Mouse (Mus musculus) C3H10T1/2 (cell line): ENCODE results near the gene Cfap52. TPM values are rescaled to one million over a fixed set of nuclear protein-coding genes. Genes with fewer than 3 reads are reported as not detected.

Source experiments
- polyA plus RNA-seq, 2 experiments: library from polyadenylated mRNA; unstranded; fragments of >200 nt; fragmentation: generic; extraction: Trizol; gene quantifications; one replicate each; pipeline ENCODE4 v1.2.1; 2012; ENCODE audit warnings: missing spikeins in 2 of 2

Gene Cfap52
- under 1 TPM in 1 of 2 experiments, not detected in 1; 0.08 TPM for polyA plus RNA-seq

DNA sequence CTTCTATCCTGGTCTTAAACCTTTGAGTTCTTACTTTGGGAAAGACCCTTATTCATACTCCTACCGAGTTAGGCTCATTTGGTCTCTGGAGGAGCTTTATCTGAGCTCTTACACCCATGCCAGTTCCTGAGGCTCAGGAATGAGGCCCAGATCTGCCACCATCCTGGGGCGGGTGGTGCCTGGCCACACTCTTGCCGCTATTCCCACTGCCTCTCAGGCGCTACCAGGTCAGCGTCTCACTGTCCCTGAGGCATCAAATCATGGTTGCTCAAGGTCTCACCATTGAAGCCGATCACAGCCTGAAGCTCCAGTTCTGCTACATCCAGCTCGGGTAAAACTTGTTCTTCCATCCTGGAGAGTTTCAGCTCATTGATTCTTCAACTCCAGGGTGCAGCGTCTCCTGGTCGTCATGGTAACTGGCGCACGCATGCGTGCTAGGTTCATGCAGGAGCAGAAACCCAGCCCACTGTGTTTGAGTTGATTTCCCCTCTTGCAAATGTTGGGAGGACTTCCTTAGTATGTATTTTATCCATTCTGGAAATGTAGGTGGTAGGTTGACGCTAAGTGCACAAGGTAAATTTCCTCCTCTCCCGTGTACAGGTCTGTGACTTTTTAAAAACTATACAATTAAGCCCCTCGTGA is at the start of gene Cfap52:
Gene Cfap52, minus strand, starts transcription at position 410 of the 642 bp plus-strand sequence.

DNA sequence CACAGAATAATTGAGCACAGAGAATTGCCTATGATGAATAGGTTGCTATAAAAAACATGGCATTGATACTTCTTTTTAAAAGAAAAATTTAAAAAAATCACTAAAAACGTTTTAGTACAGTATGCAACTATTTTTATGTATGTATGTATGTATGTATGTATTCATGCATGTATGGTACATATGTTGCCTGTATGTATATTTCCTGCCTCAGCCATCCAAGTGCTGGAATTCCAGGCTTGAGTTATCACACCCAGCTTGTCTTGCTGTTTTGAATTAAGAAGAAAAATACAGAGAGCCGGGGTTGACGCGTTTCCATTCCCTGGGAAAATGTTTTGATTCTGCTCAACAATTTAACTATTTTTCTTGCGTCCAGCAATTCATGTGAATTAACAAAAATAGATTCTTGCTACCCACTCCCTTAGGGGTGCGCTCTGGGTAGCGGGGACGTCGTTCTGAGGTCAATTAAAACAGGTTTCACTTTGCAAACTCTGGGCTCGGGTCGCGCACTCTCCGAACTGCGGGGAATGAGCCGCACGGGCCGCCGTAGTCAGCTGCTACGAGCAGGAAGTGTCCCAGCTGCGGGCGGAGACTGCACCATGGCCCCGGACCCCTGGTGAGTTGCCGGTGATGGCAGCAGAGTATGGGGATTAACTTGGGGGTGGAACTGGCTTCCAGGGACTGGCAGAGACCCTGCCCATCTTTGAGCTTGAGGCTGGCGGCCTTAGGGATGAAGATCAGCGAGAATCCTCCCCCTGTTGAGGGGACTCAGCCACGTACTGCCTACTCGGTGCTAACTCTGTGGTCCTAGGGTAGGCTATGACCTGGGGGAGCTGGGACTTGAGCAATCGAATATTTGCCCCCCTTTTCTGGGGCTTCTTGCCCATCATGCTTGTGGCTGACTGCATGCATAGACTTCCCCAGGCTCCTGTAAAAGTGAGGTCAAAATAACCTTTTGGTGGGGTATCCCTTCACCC is 741 bp upstream of the Cfap52 start, which contains the start of gene Stx8:
Gene Stx8, plus strand, starts transcription at position 289 of the 974 bp plus-strand sequence.

DNA sequence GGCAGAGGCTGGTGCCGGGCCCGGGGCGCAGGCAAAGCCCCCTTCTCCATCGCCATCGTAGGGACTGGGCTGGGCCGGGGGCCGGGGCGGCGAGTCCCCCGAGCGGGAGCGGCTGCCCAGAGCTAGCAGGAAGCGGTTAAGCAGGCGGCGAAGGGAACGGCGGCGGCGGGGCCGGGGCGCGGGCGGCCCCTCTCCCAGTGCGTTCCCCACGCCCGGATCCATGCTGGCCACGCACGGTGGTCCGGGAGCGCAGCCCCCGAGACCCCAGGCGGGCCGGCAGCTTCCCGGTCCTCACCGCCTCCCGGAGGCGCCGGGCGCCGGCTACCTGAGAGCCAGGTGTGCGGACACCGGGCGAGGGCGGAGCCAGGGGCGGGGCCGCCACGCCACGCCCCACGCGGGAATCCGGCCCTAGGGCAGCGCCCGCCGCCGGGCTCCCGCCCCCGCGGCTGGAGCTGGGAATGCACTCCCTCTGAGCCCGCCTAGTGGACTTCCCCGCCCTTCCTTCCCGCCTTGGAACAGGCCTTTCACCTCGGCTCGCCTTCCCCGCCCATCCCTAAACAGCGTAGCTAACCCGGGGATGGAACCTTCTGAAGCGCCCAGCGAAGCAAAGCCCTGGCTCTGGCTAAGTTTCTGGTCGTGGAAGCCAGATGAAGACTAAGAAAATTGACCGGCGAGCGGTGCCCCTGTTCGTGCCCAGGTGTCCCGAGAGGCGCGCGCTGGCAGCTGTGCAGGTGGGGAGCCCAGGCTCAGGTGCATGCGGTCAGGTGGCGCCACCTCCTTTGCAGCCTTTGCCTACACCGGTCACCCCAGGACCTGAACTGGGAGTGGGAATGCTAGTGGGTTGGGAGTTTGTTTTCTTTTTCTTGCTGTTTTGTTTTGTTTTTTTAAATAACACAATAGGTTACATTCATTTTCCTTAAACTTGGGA is 43.4 kb downstream of the Cfap52 start, which contains the start of gene Usp43:
Gene Usp43, minus strand, starts transcription at position 327 of the 928 bp plus-strand sequence.

Other genes with a start within 250 kb of the Cfap52 start
- gene Glp2r, start 194.5 kb downstream of the Cfap52 start, polyA plus RNA-seq: under 1 TPM in 1 of 2 experiments, not detected in 1; 0.05 TPM
- gene Gsg1l2, start 191.0 kb downstream of the Cfap52 start, polyA plus RNA-seq: not detected
- not detected for gene Dhrs7c, start 167.5 kb downstream of the Cfap52 start, polyA plus RNA-seq
- not detected for gene Usp43, start 43.5 kb downstream of the Cfap52 start, polyA plus RNA-seq
- 10 to 100 TPM; 16.3 to 31.3 TPM for gene Stx8, start 542 bp upstream of the Cfap52 start, polyA plus RNA-seq